Mouse (Mus musculus) midbrain, embryonic 15.5 days (tissue): ENCODE data around the gene Hmmr. TPM values are rescaled to one million over a fixed set of nuclear protein-coding genes. Genes with fewer than 3 reads are reported as not detected.

ENCODE experiments used
- ATAC-seq: fragments of 200-750 bp; cut with Nextera tagmentation; replicated peaks from 2 replicates; pipeline ENCODE4 v1.8.0; 2017; ENCODE audit warnings: moderate TSS enrichment
- H3K27ac ChIP-seq: fragments of 300-500 bp; sonication (generic); 2 replicates; pipeline ENCODE4 v1.5.1; 2015; ENCODE audit warnings: mild to moderate bottlenecking, inconsistent platforms
- H3K27me3 ChIP-seq: fragments of 300-500 bp; sonication (generic); replicated peaks from 2 replicates; pipeline ENCODE4 v1.6.1; 2015; ENCODE audit warnings: inconsistent platforms
- H3K36me3 ChIP-seq: fragments of 300-500 bp; sonication (generic); replicated peaks from 2 replicates; pipeline ENCODE4 v1.6.1; 2015; ENCODE audit warnings: inconsistent platforms
- H3K4me1 ChIP-seq: fragments of 300-500 bp; sonication (generic); 2 replicates; pipeline ENCODE4 v1.6.1; 2015; ENCODE audit warnings: inconsistent platforms
- H3K4me2 ChIP-seq: fragments of 300-500 bp; sonication (generic); 2 replicates; pipeline ENCODE4 v1.6.1; 2015; ENCODE audit warnings: inconsistent platforms, mild to moderate bottlenecking, moderate library complexity
- H3K4me3 ChIP-seq: fragments of 300-500 bp; sonication (generic); 2 replicates; pipeline ENCODE4 v1.5.1; 2015; ENCODE audit warnings: mild to moderate bottlenecking, inconsistent platforms
- H3K9ac ChIP-seq: fragments of 300-500 bp; sonication (generic); 2 replicates; pipeline ENCODE4 v1.6.1; 2015; ENCODE audit warnings: mild to moderate bottlenecking, inconsistent platforms
- H3K9me3 ChIP-seq: fragments of 300-500 bp; sonication (generic); 2 replicates; pipeline ENCODE4 v1.6.1; 2016; ENCODE audit warnings: inconsistent platforms
- WGBS: fragments of 180-500 bp; shearing (Covaris S2); methylation state at CpG from one replicate; pipeline ENCODE4 v1.1.7; 2015; ENCODE audit warnings: mixed read lengths; 5-methylcytosine and 5-hydroxymethylcytosine counted together
- polyA plus RNA-seq: library from polyadenylated mRNA; unstranded; fragments of >200 nt; fragmentation: Nextera tagmentation; extraction: Ambion mirVana; gene quantifications from 2 replicates; pipeline ENCODE4 v1.2.1, GENCODE M21; 2015

Hmmr gene
- 5.4 and 6.0 TPM in 2 replicates for polyA plus RNA-seq

DNA sequence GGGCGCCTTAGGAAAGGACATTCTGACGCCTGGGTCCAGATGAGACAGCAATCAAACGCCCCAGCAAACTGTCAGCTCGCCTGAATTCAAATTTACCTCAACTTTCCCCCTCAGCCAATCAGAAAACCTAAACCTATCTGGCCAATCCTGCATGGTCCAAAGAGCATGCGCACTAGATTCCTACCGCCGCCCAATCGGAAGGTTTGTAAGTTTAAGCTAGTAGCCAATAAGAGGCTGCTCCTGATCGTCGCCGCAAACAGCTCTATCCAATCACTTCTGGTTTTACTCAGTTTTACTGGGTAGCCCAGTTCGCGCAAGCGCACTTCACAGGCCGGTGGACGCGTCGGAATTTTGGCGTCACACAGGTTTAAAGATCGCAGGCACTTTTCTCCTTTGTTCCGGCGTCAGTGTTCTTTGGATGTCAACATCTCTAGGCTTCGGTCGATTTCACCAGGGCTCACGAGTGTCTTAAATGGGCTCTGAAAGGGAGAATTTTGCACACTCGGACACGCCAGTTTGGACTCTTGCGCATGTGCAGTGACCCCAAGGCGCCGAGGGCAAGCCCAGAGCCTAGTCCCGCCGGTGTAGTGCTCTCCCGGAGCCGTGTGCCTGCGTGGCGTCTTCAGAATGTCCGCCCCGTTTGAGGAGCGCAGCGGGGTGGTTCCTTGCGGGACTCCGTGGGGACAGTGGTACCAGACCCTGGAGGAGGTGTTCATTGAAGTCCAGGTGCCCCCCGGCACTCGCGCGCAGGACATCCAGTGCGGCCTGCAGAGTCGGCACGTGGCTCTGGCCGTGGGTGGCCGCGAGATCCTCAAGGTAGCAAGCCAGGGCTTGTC is at the start of gene Hmmr, which contains the start of gene Nudcd2:
Gene Hmmr, minus strand, starts transcription at position 84 of the 836 bp plus-strand sequence.
Gene Nudcd2, plus strand, starts transcription at position 329 of the 836 bp plus-strand sequence.
- under 1% methylated on average over 52 of the region's 52 CpGs for WGBS
- H3K4me1 ChIP-seq, result peaks cover 30% of the 10 kb centered on the region
- H3K4me2 ChIP-seq, result peak within 1 kb of the TSS; percentile 79
- ATAC-seq, result peak; percentile 99
- H3K27me3 ChIP-seq, result no peaks in the 10 kb centered on the region
- peak within 1 kb of the TSS; percentile 65 for H3K4me3 ChIP-seq
- peak within 1 kb of the TSS; percentile 77 for H3K27ac ChIP-seq
- peaks cover 11% of the 10 kb centered on the region; the same call in 1 of the 2 replicates for H3K36me3 ChIP-seq
- H3K9me3 ChIP-seq, result no peaks in the 10 kb centered on the region
- H3K9ac ChIP-seq, result peak within 1 kb of the TSS; percentile 75

- H3K9me3 ChIP-seq, result no peaks in the 10 kb centered on the region
- H3K36me3 ChIP-seq, result no peaks in the 10 kb centered on the region
- no peaks in the 10 kb centered on the region for H3K27me3 ChIP-seq
- H3K27ac ChIP-seq, result no peak overlapping the region
- H3K9ac ChIP-seq, result no peak overlapping the region
- no peaks in the 10 kb centered on the region for H3K4me1 ChIP-seq
- no peak overlapping the region for H3K4me2 ChIP-seq
- 61% methylated on average over 2 of the region's 2 CpGs for WGBS
- ATAC-seq, result no peak
- H3K4me3 ChIP-seq, result no peak overlapping the region
Measured at GRCm38 (mm10) chr11:40781857-40782256, 48.6 kb upstream of the Hmmr start.

- no peak overlapping the region for H3K4me2 ChIP-seq
- no peak overlapping the region for H3K9ac ChIP-seq
- 49% methylated on average over 12 of the region's 12 CpGs for WGBS
Measured at GRCm38 (mm10) chr11:40775315-40776269, 42.4 kb upstream of the Hmmr start.

GRCm38 (mm10) chr11:40764690-40765089 is 31.5 kb upstream of the Hmmr start:
- ATAC-seq, result no peak
- Histone ChIP-seq H3K4me1 (no peaks in the 10 kb centered on the region), H3K27me3 (no peaks in the 10 kb centered on the region), H3K9me3 (no peaks in the 10 kb centered on the region), H3K9ac (no peak overlapping the region), H3K27ac (no peak overlapping the region), H3K4me3 (no peak overlapping the region), H3K36me3 (no peaks in the 10 kb centered on the region), H3K4me2 (no peak overlapping the region)
- 85% methylated on average over 4 of the region's 4 CpGs for WGBS

More at GRCm38 (mm10) chr11:40775315-40776269, 42.4 kb upstream of the Hmmr start:
- ATAC-seq, result 0 out of 2 replicates have a peak, but pooled peaks have one; percentile 50
- Histone ChIP-seq H3K4me3 (no peak overlapping the region), H3K36me3 (no peaks in the 10 kb centered on the region), H3K4me1 (0 out of 2 replicates have a peak, but pooled peaks cover 3% of the 10 kb centered on the region), H3K27ac (peak overlapping the region; percentile 34; the same call in 1 of the 2 replicates), H3K9me3 (no peaks in the 10 kb centered on the region), H3K27me3 (no peaks in the 10 kb centered on the region)

- Histone ChIP-seq H3K27me3 (no peaks in the 10 kb centered on the region), H3K36me3 (no peaks in the 10 kb centered on the region), H3K27ac (no peak overlapping the region), H3K4me1 (no peaks in the 10 kb centered on the region), H3K4me2 (no peak overlapping the region), H3K9me3 (no peaks in the 10 kb centered on the region), H3K4me3 (no peak overlapping the region), H3K9ac (no peak overlapping the region)
- no peak for ATAC-seq
- WGBS, result 33% methylated on average over 2 of the region's 2 CpGs
Measured at GRCm38 (mm10) chr11:40763395-40763794, 30.2 kb upstream of the Hmmr start.

GRCm38 (mm10) chr11:40759896-40760295 is 26.7 kb upstream of the Hmmr start:
- Histone ChIP-seq H3K27ac (no peak overlapping the region), H3K9ac (no peak overlapping the region), H3K27me3 (no peaks in the 10 kb centered on the region), H3K4me3 (no peak overlapping the region), H3K9me3 (no peaks in the 10 kb centered on the region), H3K4me1 (peaks cover 6% of the 10 kb centered on the region), H3K4me2 (no peak overlapping the region), H3K36me3 (no peaks in the 10 kb centered on the region)
- no peak for ATAC-seq
- 84% methylated on average over 8 of the region's 8 CpGs for WGBS

DNA sequence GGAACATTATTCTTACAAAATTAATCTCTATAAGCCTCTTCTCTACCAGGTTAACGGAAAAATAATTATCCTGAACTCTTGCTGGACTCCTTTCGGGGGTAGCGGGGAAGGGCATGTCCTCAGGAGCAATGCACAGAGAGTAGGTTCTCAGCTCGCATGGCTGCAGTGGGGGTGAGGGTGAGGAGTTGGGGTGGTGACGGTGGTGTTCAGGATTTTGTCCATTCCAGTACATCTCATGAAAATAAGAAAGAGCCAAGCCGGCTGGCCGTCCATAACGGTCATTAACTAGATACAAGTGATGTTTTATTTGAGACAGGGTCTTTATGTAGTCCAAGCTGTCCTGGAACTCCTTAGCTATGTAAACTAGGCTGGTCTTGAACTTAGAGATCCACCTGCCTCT is 22.7 kb upstream of the Hmmr start:
- WGBS, result 87% methylated on average over 8 of the region's 8 CpGs
- Histone ChIP-seq H3K4me3 (no peak overlapping the region; the same call in 1 of the 2 replicates), H3K4me1 (peaks cover 19% of the 10 kb centered on the region), H3K27me3 (no peaks in the 10 kb centered on the region), H3K9ac (no peak overlapping the region), H3K36me3 (0 out of 2 replicates have a peak, but pooled peaks cover 3% of the 10 kb centered on the region), H3K9me3 (no peaks in the 10 kb centered on the region), H3K4me2 (peak overlapping the region; percentile 87), H3K27ac (no peak overlapping the region)
- ATAC-seq, result no peak

DNA sequence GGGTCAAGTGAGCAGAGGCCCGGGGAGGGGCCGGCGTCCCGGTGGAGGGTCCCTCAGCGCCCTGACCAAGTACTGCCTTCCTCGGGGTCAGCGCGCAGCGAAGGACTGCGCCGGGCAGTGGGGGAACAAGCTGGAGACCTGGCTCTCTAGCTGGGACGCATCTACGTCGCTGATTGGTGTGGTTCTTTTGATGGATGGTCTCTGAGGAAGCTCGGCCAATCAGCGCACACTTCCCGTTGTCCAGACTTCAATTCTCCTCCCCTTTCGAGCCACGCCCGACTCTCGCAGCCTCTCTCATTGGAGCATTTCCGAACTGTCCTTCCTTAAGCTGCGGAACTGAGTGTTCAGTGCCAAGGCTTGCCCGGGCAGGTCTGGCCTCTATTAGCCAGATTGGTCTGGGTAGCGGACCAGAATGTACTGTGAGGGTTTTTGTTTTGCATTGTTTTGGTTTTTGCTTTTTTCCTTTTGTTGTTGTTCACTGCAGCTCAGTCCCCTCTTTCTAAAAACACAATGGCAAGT is 21.9 kb upstream of the Hmmr start, which contains the start of gene Ccng1:
Gene Ccng1, minus strand, starts transcription at position 203 of the 519 bp plus-strand sequence.
- Histone ChIP-seq H3K27me3 (no peaks in the 10 kb centered on the region), H3K9me3 (no peaks in the 10 kb centered on the region), H3K9ac (peak within 1 kb of the TSS; percentile 84), H3K4me3 (peak within 1 kb of the TSS; percentile 87), H3K27ac (peak within 1 kb of the TSS; percentile 60), H3K4me1 (peaks cover 19% of the 10 kb centered on the region), H3K4me2 (peak within 1 kb of the TSS; percentile 87), H3K36me3 (0 out of 2 replicates have a peak, but pooled peaks cover 3% of the 10 kb centered on the region)
- peak; percentile 99 for ATAC-seq
- WGBS, result under 1% methylated on average over 25 of the region's 25 CpGs

DNA sequence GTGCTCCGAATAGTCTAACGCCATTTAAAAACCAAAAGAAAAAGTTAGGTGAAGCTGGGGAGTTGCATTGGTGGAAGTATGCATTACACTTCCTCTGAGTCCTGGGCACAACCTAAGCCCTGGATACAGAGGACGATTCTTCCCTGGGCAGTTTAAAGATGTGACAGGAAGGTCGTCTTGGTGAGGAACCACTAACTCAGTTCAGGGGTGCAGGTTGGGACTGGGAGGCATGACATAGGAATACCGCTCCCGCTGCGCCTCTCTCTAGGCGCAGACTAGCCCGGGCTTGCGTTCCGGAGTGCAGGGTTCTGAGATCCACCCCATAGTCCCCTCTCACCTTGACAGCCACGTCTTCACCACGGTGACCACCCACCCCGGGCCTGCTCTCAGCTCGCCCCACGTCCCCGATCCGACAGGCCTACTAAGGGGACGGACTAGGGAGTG is 21.5 kb upstream of the Hmmr start:
- Histone ChIP-seq H3K4me2 (peak overlapping the region; percentile 87), H3K4me3 (peak overlapping the region; percentile 87), H3K36me3 (0 out of 2 replicates have a peak, but pooled peaks cover 3% of the 10 kb centered on the region), H3K27ac (peak overlapping the region; percentile 60), H3K27me3 (no peaks in the 10 kb centered on the region), H3K9ac (peak overlapping the region; percentile 84), H3K4me1 (peaks cover 19% of the 10 kb centered on the region), H3K9me3 (no peaks in the 10 kb centered on the region)
- WGBS, result 4% methylated on average over 19 of the region's 19 CpGs
- ATAC-seq, result no peak; the same call in 1 of the 2 replicates

DNA sequence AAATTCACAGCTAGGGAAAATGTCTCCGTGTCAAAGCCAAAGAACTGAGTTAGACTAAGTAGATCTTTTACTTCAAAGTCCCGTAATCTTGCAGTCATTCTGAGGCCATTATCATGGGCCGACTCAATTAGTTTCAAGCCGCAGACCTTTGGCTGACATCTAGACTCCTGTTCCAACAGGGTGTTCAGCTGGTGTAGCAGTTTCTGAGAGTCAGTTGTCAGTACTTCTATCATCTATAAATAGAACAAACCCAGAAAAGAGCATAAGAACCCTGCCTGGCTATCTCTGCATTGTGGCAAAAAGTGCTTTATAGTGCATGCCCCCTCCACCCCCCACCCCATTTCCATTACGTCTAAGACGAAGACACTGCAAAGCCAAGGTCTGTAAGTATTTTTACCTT is 20.6 kb upstream of the Hmmr start:
- H3K4me3 ChIP-seq, result no peak overlapping the region
- ATAC-seq, result no peak
- H3K36me3 ChIP-seq, result 0 out of 2 replicates have a peak, but pooled peaks cover 3% of the 10 kb centered on the region
- peaks cover 19% of the 10 kb centered on the region for H3K4me1 ChIP-seq
- WGBS, result 74% methylated on average over 6 of the region's 6 CpGs
- H3K27me3 ChIP-seq, result no peaks in the 10 kb centered on the region
- H3K9me3 ChIP-seq, result no peaks in the 10 kb centered on the region
- 0 out of 2 replicates have a peak overlapping the region, but pooled peaks have one; percentile 87 for H3K4me2 ChIP-seq
- no peak overlapping the region for H3K27ac ChIP-seq
- no peak overlapping the region for H3K9ac ChIP-seq

GRCm38 (mm10) chr11:40747716-40748115 is 14.5 kb upstream of the Hmmr start:
- Histone ChIP-seq H3K27ac (no peak overlapping the region), H3K27me3 (no peaks in the 10 kb centered on the region)

More at GRCm38 (mm10) chr11:40747716-40748115, 14.5 kb upstream of the Hmmr start:
- no peak overlapping the region for H3K4me3 ChIP-seq
- 0 out of 2 replicates have a peak, but pooled peaks cover 3% of the 10 kb centered on the region for H3K36me3 ChIP-seq
- no peaks in the 10 kb centered on the region for H3K9me3 ChIP-seq
- H3K9ac ChIP-seq, result no peak overlapping the region
- ATAC-seq, result no peak
- H3K4me2 ChIP-seq, result no peak overlapping the region
- 71% methylated on average over 2 of the region's 2 CpGs for WGBS
- H3K4me1 ChIP-seq, result no peaks in the 10 kb centered on the region
